Mouse (Mus musculus): ENCODE data around the gene Marcksl1. TPM values are rescaled to one million over a fixed set of nuclear protein-coding genes. Genes with fewer than 3 reads are reported as not detected.

Gene Marcksl1
- polyA plus RNA-seq, 1 experiment from 2014 or later, result 1,836 TPM

Small RNA genes within 50 kb of the gene (microRNA-seq; reads per million reads assigned to microRNA genes)
- gene Mir8119, result not detected

Other genes starting within 250 kb of the Marcksl1 start
- gene Sync, start 226.0 kb upstream of the Marcksl1 start, polyA plus RNA-seq (2016; fragmentation: Nextera tagmentation; extraction: Ambion mirVana), result 0.29 and 0.40 TPM in 2 replicates
- 525 and 575 TPM in 2 replicates for gene Rbbp4, start 178.2 kb upstream of the Marcksl1 start, polyA plus RNA-seq (2016; fragmentation: Nextera tagmentation; extraction: Ambion mirVana)
- 35.2 and 36.2 TPM in 2 replicates for gene Zbtb8os, start 177.9 kb upstream of the Marcksl1 start, polyA plus RNA-seq (2016; fragmentation: Nextera tagmentation; extraction: Ambion mirVana)
- gene Zbtb8a, start 135.5 kb upstream of the Marcksl1 start, polyA plus RNA-seq (2016; fragmentation: Nextera tagmentation; extraction: Ambion mirVana), result 10.6 and 10.9 TPM in 2 replicates
- gene Zbtb8b, start 72.7 kb upstream of the Marcksl1 start, polyA plus RNA-seq (2016; fragmentation: Nextera tagmentation; extraction: Ambion mirVana), result 2.8 and 3.2 TPM in 2 replicates
- gene Bsdc1, start 52.0 kb upstream of the Marcksl1 start, polyA plus RNA-seq (2016; fragmentation: Nextera tagmentation; extraction: Ambion mirVana), result 27.3 and 29.4 TPM in 2 replicates
- gene Tssk3, start 22.6 kb upstream of the Marcksl1 start, polyA plus RNA-seq (2016; fragmentation: Nextera tagmentation; extraction: Ambion mirVana), result not detected in 2 replicates
- gene Fam229a, start 22.4 kb upstream of the Marcksl1 start, polyA plus RNA-seq (2016; fragmentation: Nextera tagmentation; extraction: Ambion mirVana), result not detected in 2 replicates
- 207 and 221 TPM in 2 replicates for gene Hdac1, start 29.1 kb downstream of the Marcksl1 start, polyA plus RNA-seq (2016; fragmentation: Nextera tagmentation; extraction: Ambion mirVana)
- 9.0 and 9.3 TPM in 2 replicates for gene Lck, start 60.1 kb downstream of the Marcksl1 start, polyA plus RNA-seq (2016; fragmentation: Nextera tagmentation; extraction: Ambion mirVana)
- 0.37 and 0.92 TPM in 2 replicates for gene Fam167b, start 65.0 kb downstream of the Marcksl1 start, polyA plus RNA-seq (2016; fragmentation: Nextera tagmentation; extraction: Ambion mirVana)
- 204 and 212 TPM in 2 replicates for gene Eif3i, start 87.1 kb downstream of the Marcksl1 start, polyA plus RNA-seq (2016; fragmentation: Nextera tagmentation; extraction: Ambion mirVana)
- gene Tmem234, start 87.1 kb downstream of the Marcksl1 start, polyA plus RNA-seq (2016; fragmentation: Nextera tagmentation; extraction: Ambion mirVana), result 161 and 163 TPM in 2 replicates
- 2.6 and 2.9 TPM in 2 replicates for gene Dcdc2b, start 100.7 kb downstream of the Marcksl1 start, polyA plus RNA-seq (2016; fragmentation: Nextera tagmentation; extraction: Ambion mirVana)
- 26.5 and 27.4 TPM in 2 replicates for gene Iqcc, start 105.5 kb downstream of the Marcksl1 start, polyA plus RNA-seq (2016; fragmentation: Nextera tagmentation; extraction: Ambion mirVana)
- gene Ccdc28b, start 110.4 kb downstream of the Marcksl1 start, polyA plus RNA-seq (2016; fragmentation: Nextera tagmentation; extraction: Ambion mirVana), result 75.4 and 79.2 TPM in 2 replicates
- 97.1 and 111 TPM in 2 replicates for gene Txlna, start 127.5 kb downstream of the Marcksl1 start, polyA plus RNA-seq (2016; fragmentation: Nextera tagmentation; extraction: Ambion mirVana)
- gene Kpna6, start 159.2 kb downstream of the Marcksl1 start, polyA plus RNA-seq (2016; fragmentation: Nextera tagmentation; extraction: Ambion mirVana), result 13.6 and 14.9 TPM in 2 replicates
- gene Tmem39b, start 183.3 kb downstream of the Marcksl1 start, polyA plus RNA-seq (2016; fragmentation: Nextera tagmentation; extraction: Ambion mirVana), result 18.5 and 21.9 TPM in 2 replicates
- 229 and 231 TPM in 2 replicates for gene Khdrbs1, start 228.7 kb downstream of the Marcksl1 start, polyA plus RNA-seq (2016; fragmentation: Nextera tagmentation; extraction: Ambion mirVana)